Mouse (Mus musculus): ENCODE data around the gene Ost4.

GRCm38 (mm10) chr5:30914101-30914635 lies 6.6 kb upstream of the Ost4 start:
- TF ChIP-seq CTCF (IDR thresholded peaks at IDR 0.05; ENCODE audit: borderline replicate concordance, insufficient read depth, low read depth, low read length) (no peak), POLR2A (IDR thresholded peaks at IDR 0.05; ENCODE audit: borderline replicate concordance, insufficient read depth, low read length) (no peak)
